Mouse (Mus musculus) liver, embryonic 15.5 days (tissue): ENCODE measurements around the gene 2510039O18Rik. TPM values are rescaled to one million over a fixed set of nuclear protein-coding genes. Genes with fewer than 3 reads are reported as not detected.

ENCODE experiments used
- ATAC-seq: fragments of 200-750 bp; cut with Nextera tagmentation; 2 replicates; pipeline ENCODE4 v1.8.0; 2017; ENCODE audit warnings: moderate number of reproducible peaks, mild to moderate bottlenecking, moderate library complexity; ENCODE audit not compliant: insufficient read depth
- H3K27ac ChIP-seq: fragments of 300-500 bp; sonication (generic); replicated peaks from 2 replicates; pipeline ENCODE4 v1.5.1; 2015; ENCODE audit warnings: mild to moderate bottlenecking, inconsistent platforms
- H3K27me3 ChIP-seq: fragments of 300-500 bp; sonication (generic); 2 replicates; pipeline ENCODE4 v1.6.1; 2015; ENCODE audit warnings: mild to moderate bottlenecking, inconsistent platforms
- H3K36me3 ChIP-seq: fragments of 300-500 bp; sonication (generic); replicated peaks from 2 replicates; pipeline ENCODE4 v1.6.1; 2015; ENCODE audit warnings: moderate library complexity, mild to moderate bottlenecking, inconsistent platforms
- H3K4me1 ChIP-seq: fragments of 300-500 bp; sonication (generic); replicated peaks from 2 replicates; pipeline ENCODE4 v1.6.1; 2015; ENCODE audit warnings: inconsistent platforms
- H3K4me2 ChIP-seq: fragments of 300-500 bp; sonication (generic); 2 replicates; pipeline ENCODE4 v1.6.1; 2015; ENCODE audit warnings: moderate library complexity, mild to moderate bottlenecking, inconsistent platforms
- H3K4me3 ChIP-seq: fragments of 300-500 bp; sonication (generic); replicated peaks from 2 replicates; pipeline ENCODE4 v1.5.1; 2015; ENCODE audit warnings: mild to moderate bottlenecking, inconsistent platforms
- H3K9ac ChIP-seq: fragments of 300-500 bp; sonication (generic); 2 replicates; pipeline ENCODE4 v1.6.1; 2015; ENCODE audit warnings: moderate library complexity, mild to moderate bottlenecking, inconsistent platforms
- H3K9me3 ChIP-seq: fragments of 300-500 bp; sonication (generic); replicated peaks from 2 replicates; pipeline ENCODE4 v1.6.1; 2016; ENCODE audit warnings: inconsistent platforms
- WGBS: fragments of 180-500 bp; shearing (Covaris S2); methylation state at CpG from one replicate; pipeline ENCODE4 v1.1.7; 2015; ENCODE audit warnings: mixed read lengths; ENCODE audit not compliant: insufficient replicate concordance; 5-methylcytosine and 5-hydroxymethylcytosine counted together
- polyA plus RNA-seq: library from polyadenylated mRNA; unstranded; fragments of >200 nt; fragmentation: Nextera tagmentation; extraction: Ambion mirVana; gene quantifications from 2 replicates; pipeline ENCODE4 v1.2.1, GENCODE M21; 2015

2510039O18Rik gene
- polyA plus RNA-seq, 1 experiment from 2014 or later: 7.8 TPM

- H3K4me3 ChIP-seq: no peak overlapping the region
- H3K36me3 ChIP-seq: no peaks in the 10 kb centered on the region
- no peaks in the 10 kb centered on the region for H3K27me3 ChIP-seq
- ATAC-seq: no peak
- 37% methylated on average over 6 of the region's 6 CpGs for WGBS
- H3K9ac ChIP-seq: no peak overlapping the region
- H3K4me1 ChIP-seq: no peaks in the 10 kb centered on the region
- H3K27ac ChIP-seq: no peak overlapping the region
- H3K9me3 ChIP-seq: no peaks in the 10 kb centered on the region
- no peak overlapping the region for H3K4me2 ChIP-seq
These were observed 22.1 kb downstream of the 2510039O18Rik start for GRCm38 (mm10) chr4:147962781-147963180.

DNA sequence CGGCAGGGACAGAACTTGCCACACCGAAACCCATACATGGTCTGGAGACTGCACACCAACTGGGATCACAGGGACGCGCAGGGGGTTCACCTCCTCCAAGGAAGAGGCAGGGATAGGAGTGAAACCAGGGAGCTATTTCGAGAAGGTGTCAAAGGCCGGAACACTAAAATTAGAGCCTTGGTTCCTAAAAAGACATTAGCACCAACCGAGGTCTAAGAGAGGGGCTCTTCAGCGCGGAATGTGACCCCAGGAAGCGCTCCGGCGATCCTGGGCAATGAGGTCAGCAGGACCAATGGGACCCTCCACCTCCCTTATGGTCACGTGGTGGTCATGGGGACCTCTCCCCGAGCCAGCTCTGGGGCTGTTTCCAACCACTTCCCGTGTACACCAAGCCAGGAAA is 22.9 kb downstream of the 2510039O18Rik start:
- Histone ChIP-seq H3K4me1 (no peaks in the 10 kb centered on the region), H3K36me3 (no peaks in the 10 kb centered on the region), H3K9me3 (no peaks in the 10 kb centered on the region), H3K9ac (no peak overlapping the region), H3K4me3 (no peak overlapping the region), H3K4me2 (no peak overlapping the region), H3K27me3 (no peaks in the 10 kb centered on the region), H3K27ac (no peak overlapping the region)
- ATAC-seq: no peak
- 68% methylated on average over 15 of the region's 15 CpGs for WGBS

- Histone ChIP-seq H3K4me2 (no peak overlapping the region), H3K4me3 (no peak overlapping the region), H3K9me3 (no peaks in the 10 kb centered on the region), H3K36me3 (no peaks in the 10 kb centered on the region), H3K9ac (no peak overlapping the region), H3K27ac (no peak overlapping the region), H3K27me3 (no peaks in the 10 kb centered on the region), H3K4me1 (no peaks in the 10 kb centered on the region)
- WGBS: 48% methylated on average over 7 of the region's 7 CpGs
- ATAC-seq: no peak
These were observed 25.0 kb downstream of the 2510039O18Rik start for GRCm38 (mm10) chr4:147965712-147966111.

DNA sequence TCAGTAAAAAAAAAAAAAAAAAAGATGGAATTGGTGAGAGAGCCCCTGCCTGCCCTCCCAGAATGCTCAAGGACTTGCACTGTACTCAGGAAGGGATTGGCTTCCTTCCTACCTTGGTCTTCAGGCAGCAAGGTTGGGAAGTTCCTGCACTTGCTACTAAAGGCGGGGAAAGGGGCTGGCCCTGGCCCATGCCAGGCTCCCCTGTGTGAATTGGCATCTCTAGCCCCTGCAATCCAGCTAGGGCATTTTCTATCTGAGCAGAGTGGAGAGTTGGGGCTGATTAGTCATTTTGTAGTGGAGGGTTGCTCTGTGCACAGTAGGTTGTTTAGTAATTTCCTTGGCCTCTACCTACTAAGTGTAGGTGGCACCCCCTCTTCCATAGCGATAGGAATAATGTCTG is 28.1 kb downstream of the 2510039O18Rik start:
- Histone ChIP-seq H3K36me3 (no peaks in the 10 kb centered on the region), H3K27me3 (no peaks in the 10 kb centered on the region), H3K9ac (no peak overlapping the region), H3K4me1 (no peaks in the 10 kb centered on the region), H3K4me3 (no peak overlapping the region), H3K9me3 (no peaks in the 10 kb centered on the region), H3K4me2 (no peak overlapping the region), H3K27ac (no peak overlapping the region)
- WGBS: 45% methylated on average over 2 of the region's 2 CpGs
- ATAC-seq: no peak

DNA sequence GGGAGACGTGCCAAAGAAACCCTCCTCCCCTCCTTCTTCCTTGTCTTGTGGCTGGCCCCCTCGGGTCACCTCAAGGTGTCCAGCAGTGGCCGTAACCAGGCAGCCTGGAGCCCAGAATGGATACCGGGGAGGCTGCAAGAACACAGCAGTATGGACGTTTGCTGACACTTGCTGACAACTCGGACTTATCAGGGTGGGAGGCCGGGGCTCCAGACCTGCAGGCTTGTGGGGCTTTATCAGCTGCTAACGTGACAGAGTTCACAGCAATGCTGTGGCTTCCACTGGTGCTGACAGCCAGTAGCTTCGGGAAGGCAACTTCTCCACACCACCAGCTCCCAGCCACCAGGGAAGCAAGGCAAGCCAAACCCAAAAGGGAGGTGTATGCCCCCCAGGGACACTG is 28.6 kb downstream of the 2510039O18Rik start:
- no peak for ATAC-seq
- H3K27ac ChIP-seq: no peak overlapping the region
- 25% methylated on average over 9 of the region's 9 CpGs for WGBS

GRCm38 (mm10) chr4:147976237-147976636 is 35.5 kb downstream of the 2510039O18Rik start:
- Histone ChIP-seq H3K9ac (no peak overlapping the region), H3K4me2 (no peak overlapping the region), H3K36me3 (no peaks in the 10 kb centered on the region), H3K27ac (no peak overlapping the region), H3K4me1 (no peaks in the 10 kb centered on the region), H3K27me3 (no peaks in the 10 kb centered on the region), H3K9me3 (no peaks in the 10 kb centered on the region), H3K4me3 (no peak overlapping the region)
- 26% methylated on average over 3 of the region's 3 CpGs for WGBS
- no peak for ATAC-seq

More for the DNA sequence above, 28.6 kb downstream of the 2510039O18Rik start:
- H3K27me3 ChIP-seq: no peaks in the 10 kb centered on the region
- H3K36me3 ChIP-seq: no peaks in the 10 kb centered on the region
- H3K4me3 ChIP-seq: no peak overlapping the region
- H3K4me1 ChIP-seq: no peaks in the 10 kb centered on the region
- H3K9me3 ChIP-seq: no peaks in the 10 kb centered on the region
- H3K9ac ChIP-seq: no peak overlapping the region
- no peak overlapping the region for H3K4me2 ChIP-seq

DNA sequence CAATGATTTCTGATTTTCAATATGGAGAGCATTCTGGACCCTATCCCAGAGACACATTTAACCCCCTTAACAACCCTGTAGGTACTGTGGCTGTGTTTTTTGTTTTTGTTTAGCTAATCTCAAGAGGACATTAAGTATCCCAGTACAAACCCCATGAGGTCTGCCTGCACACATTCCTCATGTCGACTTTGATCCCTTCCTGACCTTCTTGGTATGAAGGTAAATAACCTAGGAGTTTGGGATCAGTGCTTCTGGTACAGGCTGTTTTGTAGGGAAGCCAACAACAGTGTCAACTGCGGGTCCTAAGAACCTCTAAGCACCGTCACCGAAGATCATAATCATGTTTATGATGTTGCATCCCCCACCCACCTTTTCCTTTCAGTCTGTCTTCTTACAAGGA is 37.0 kb downstream of the 2510039O18Rik start:
- H3K36me3 ChIP-seq: no peaks in the 10 kb centered on the region
- H3K4me2 ChIP-seq: no peak overlapping the region
- no peak for ATAC-seq
- H3K4me1 ChIP-seq: no peaks in the 10 kb centered on the region
- H3K9me3 ChIP-seq: no peaks in the 10 kb centered on the region
- H3K27me3 ChIP-seq: no peaks in the 10 kb centered on the region
- 56% methylated on average over 4 of the region's 4 CpGs for WGBS
- H3K9ac ChIP-seq: no peak overlapping the region
- H3K4me3 ChIP-seq: no peak overlapping the region
- no peak overlapping the region for H3K27ac ChIP-seq

DNA sequence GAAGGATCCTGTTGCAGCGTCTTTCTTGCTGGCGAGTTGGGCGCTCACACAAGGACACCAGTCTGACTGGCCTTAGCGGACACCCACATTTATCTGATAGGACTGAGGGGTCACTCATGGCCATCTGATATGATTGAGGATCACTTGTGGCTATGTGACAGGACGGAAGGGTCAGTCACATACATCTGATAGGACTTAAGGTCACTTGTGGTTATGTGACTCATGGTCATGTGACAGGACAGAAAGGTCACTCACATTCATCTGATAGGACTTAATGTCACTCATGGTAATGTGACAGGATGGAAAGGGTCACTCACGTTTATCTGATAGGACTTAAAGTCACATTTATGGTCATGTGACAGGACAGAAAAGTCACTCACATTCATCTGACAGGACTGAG is 37.7 kb downstream of the 2510039O18Rik start:
- 72% methylated on average over 6 of the region's 6 CpGs for WGBS

DNA sequence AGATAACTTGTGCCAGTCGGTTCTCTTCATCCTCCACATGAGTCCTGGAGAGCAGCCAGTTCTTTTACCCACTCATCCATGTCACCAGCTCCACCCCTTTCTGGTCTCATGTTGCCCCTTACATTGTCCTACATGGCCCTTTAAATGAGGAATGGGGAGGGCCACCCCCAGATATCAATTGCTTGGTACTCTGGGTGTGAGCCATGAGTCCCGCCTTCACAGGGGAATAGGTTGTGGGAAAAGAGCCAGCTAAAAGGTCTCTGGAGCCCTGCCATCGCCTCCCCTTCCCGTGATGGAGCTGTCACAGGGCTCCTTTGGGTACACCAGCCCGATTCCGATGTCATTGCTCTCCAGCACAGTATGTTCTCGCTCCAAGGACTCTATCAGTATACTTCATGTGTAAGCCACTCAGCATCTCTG is 38.8 kb downstream of the 2510039O18Rik start:
- 58% methylated on average over 7 of the region's 7 CpGs for WGBS
- Histone ChIP-seq H3K27ac (no peak overlapping the region), H3K4me3 (no peak overlapping the region), H3K9me3 (no peaks in the 10 kb centered on the region), H3K36me3 (no peaks in the 10 kb centered on the region), H3K27me3 (no peaks in the 10 kb centered on the region), H3K4me2 (no peak overlapping the region), H3K9ac (no peak overlapping the region), H3K4me1 (no peaks in the 10 kb centered on the region)
- no peak for ATAC-seq

More for the DNA sequence above, 37.7 kb downstream of the 2510039O18Rik start:
- Histone ChIP-seq H3K27ac (no peak overlapping the region), H3K27me3 (no peaks in the 10 kb centered on the region), H3K36me3 (no peaks in the 10 kb centered on the region), H3K4me3 (no peak overlapping the region), H3K9me3 (no peaks in the 10 kb centered on the region), H3K4me1 (no peaks in the 10 kb centered on the region), H3K4me2 (no peak overlapping the region), H3K9ac (no peak overlapping the region)
- no peak for ATAC-seq

DNA sequence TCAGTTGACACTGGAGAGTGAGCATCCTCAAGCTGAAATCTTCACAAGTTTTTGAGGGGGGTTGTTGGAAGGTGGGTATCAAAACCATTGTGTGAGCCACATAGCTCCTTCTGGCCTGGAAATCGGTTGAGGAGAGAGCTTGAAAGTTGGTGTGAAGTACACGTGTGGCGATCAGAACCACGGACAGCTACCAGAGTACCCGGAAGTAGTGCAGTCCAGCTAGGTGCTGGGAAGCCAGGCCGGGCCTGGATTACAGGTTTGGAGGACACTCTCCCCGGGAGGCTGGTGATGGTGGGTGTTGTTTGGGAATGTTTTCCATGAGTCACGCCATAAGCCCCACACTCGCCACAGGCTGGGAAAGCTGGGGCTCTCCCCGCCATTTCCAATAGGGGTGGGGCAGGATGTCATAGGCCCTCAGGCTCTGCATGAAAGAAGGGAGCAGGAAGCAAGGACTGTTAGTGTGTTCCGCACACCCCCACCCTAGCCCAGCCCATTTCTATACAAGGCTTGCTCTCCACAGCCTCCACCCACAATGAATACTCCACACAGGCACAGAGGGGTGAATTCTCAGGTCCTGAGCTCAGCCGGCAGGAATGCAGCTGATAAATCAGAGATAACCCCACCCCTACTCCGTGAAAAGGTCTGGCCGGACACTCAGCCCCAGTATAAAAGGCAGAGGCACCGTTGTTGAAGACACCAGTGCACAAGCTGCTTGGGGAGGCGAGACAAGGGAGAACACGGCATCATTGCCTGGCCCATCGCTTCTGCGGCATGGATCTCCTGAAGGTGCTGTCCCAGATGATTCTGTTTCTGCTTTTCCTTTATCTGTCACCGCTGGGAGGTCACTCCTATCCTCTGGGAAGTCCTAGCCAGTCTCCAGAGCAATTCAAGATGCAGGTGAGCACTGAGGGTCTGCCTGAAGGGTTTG is 44.8 kb downstream of the 2510039O18Rik start, which contains the start of gene Nppb:
Gene Nppb, plus strand, starts transcription at position 584 of the 928 bp plus-strand sequence.
- ATAC-seq: no peak
- WGBS: 20% methylated on average over 20 of the region's 20 CpGs
- no peaks in the 10 kb centered on the region for H3K4me1 ChIP-seq

GRCm38 (mm10) chr4:147993571-147994095 is 52.9 kb downstream of the 2510039O18Rik start:
- H3K9ac ChIP-seq: no peak overlapping the region
- no peak overlapping the region for H3K4me2 ChIP-seq
- H3K36me3 ChIP-seq: no peaks in the 10 kb centered on the region
- ATAC-seq: no peak
- no peak overlapping the region for H3K27ac ChIP-seq
- no peaks in the 10 kb centered on the region for H3K9me3 ChIP-seq
- no peaks in the 10 kb centered on the region for H3K27me3 ChIP-seq
- 39% methylated on average over 7 of the region's 7 CpGs for WGBS
- H3K4me1 ChIP-seq: no peaks in the 10 kb centered on the region
- no peak overlapping the region for H3K4me3 ChIP-seq

More for the DNA sequence above, 44.8 kb downstream of the 2510039O18Rik start, which contains the start of gene Nppb:
- H3K4me3 ChIP-seq: no peak within 1 kb of the TSS
- no peak within 1 kb of the TSS for H3K9ac ChIP-seq
- H3K27ac ChIP-seq: no peak within 1 kb of the TSS
- no peaks in the 10 kb centered on the region for H3K9me3 ChIP-seq
- no peaks in the 10 kb centered on the region for H3K36me3 ChIP-seq
- no peaks in the 10 kb centered on the region; the same call in 1 of the 2 replicates for H3K27me3 ChIP-seq
- no peak within 1 kb of the TSS for H3K4me2 ChIP-seq
